Mouse (Mus musculus): ENCODE measurements at regions not wholly inside any gene's neighbourhood (a gene's known extent, or its start where the extent isn't known, plus 50 kb on each side); places are given as distances from the start of the nearest gene placed in this dataset.

DNA sequence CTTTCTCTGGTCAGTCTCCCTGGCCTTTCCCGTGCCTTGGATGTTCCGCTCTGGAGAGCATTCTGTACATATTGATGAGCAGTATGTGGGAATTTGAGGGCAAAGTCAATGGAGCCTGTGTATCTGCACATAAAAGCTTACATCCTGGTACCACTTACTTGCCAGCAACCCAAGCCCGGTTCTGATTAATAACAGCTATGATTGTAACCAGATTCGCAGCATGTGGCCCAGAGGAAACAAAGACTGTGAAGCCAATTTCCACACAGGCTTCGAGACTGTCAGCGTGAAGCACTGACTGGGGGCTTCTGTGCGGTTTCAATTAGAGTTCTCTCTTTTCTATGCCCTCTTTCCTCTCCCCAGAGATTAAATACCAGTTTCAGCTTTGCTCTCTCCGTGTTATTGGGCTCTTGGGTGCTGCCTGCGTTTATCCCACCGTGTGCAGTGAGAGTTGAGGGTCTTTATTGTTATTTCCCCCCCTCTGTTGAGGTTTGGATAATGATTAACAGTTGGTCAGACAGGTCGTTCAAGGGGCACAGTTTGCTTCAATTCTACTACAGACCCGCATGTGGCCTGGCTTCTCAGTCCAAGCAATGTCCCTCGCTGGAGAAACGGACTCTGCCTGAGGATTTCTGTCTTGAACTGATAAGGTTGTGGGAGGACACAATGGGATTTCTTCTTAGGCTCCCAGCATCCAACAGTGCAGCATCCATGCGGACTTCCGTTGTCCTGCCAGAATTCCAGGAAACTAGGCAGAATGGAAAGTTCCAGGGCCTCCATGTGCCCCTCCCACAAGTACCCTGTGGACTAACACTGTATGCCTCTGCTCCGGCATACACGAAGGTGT, 229.6 kb downstream of the Hace1 start:
- Histone ChIP-seq H3K9me3 (ENCODE audit: control insufficient read depth, low read length) (no peaks in the 10 kb centered on the region), H3K27me3 (ENCODE audit: control insufficient read depth, insufficient read depth, low read length) (no peaks in the 10 kb centered on the region), H3K4me1 (replicated peaks; ENCODE audit: control insufficient read depth in 2 of 2, insufficient read depth in 2 of 2, low read length in 1 of 2) (peaks cover 0 to 8% of the 10 kb centered on the region in 2 experiments; a peak in 2 of 4 replicates), H3K4me2 (ENCODE audit: low read depth) (no peak overlapping the region), H3K36me3 (replicated peaks; ENCODE audit: control insufficient read depth, insufficient read depth, low read depth) (no peaks in the 10 kb centered on the region), H3K4me3 (ENCODE audit: insufficient read depth in 1 of 2, low read depth in 2 of 2, low read length in 2 of 2) (no peak overlapping the region), H3K27ac (no peak overlapping the region), H3K9ac (replicated peaks) (no peak overlapping the region)
- DNase-seq (ENCODE audit: low read depth in 3 of 3, low spot score in 3 of 3) (no peak), ATAC-seq (ENCODE audit: insufficient read depth) (no peak)
- WGBS (ENCODE audit: insufficient replicate concordance) = 48% methylated on average over 18 of the region's 18 CpGs
- TF ChIP-seq CTCF (IDR thresholded peaks at IDR 0.05; ENCODE audit: low read depth) (no peak), EP300 (IDR thresholded peaks at IDR 0.05; ENCODE audit: low read depth) (no peak)

DNA sequence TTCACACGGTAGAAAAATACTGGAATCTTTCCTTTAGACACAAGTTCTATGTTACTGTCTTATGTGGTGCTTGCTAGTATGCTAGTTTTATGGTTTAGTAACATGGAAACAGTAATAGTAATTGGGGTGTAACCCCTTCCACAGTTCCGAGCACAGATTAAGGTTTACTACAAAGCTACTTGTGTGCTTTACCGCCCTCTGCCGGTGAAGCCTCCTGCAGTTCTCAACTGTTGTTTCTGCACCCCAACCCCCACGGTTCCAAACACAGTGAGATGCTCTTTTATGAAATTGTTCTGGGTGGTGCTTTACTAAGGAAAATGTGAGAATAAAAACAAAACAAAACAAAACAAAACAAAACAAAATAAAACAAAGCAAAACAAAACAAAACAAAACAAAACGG, 234.3 kb downstream of the Hace1 start:
- ATAC-seq (ENCODE audit: insufficient read depth) (no peak), DNase-seq (ENCODE audit: low read depth in 3 of 3, low spot score in 3 of 3) (peak in 2 of 3 experiments; percentile 4 to 13)
- H3K27me3 ChIP-seq (ENCODE audit: control insufficient read depth, insufficient read depth, low read length) = no peaks in the 10 kb centered on the region
- no peaks in the 10 kb centered on the region for H3K36me3 ChIP-seq (replicated peaks; ENCODE audit: control insufficient read depth, insufficient read depth, low read depth)
- H3K27ac ChIP-seq = no peak overlapping the region
- 37% methylated on average over 6 of the region's 6 CpGs for WGBS (ENCODE audit: insufficient replicate concordance)
- H3K9me3 ChIP-seq (ENCODE audit: control insufficient read depth, low read length) = no peaks in the 10 kb centered on the region
- H3K9ac ChIP-seq (replicated peaks) = no peak overlapping the region
- H3K4me1 ChIP-seq (replicated peaks; ENCODE audit: control insufficient read depth in 2 of 2, insufficient read depth in 2 of 2, low read length in 1 of 2) = peaks cover 0 to 8% of the 10 kb centered on the region in 2 experiments; a peak in 2 of 4 replicates
- no peak overlapping the region for H3K4me2 ChIP-seq (ENCODE audit: low read depth)
- no peak overlapping the region for H3K4me3 ChIP-seq (ENCODE audit: insufficient read depth in 1 of 2, low read depth in 2 of 2, low read length in 2 of 2)
- TF ChIP-seq EP300 (IDR thresholded peaks at IDR 0.05; ENCODE audit: low read depth) (no peak), CTCF (IDR thresholded peaks at IDR 0.05; ENCODE audit: low read depth) (peak; percentile 61)

DNA sequence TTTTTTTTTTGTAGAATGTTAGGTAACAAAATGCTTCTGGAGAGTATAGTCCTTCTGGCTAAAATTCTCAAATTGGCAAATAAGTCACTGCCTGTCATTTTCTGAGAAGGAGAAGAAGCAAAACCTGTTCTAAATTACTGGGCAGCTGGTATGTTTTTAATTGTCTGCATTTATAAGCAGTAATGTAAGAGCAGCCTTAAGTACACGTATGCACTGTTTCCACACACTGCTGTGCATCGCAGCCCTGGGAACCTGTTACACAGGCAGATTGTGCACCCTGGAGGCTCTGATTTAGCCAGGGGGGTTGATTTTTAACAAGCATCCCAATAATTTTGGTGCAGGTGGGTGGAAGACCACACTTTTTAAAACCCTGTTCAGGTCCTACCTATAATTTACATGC, 236.2 kb downstream of the Hace1 start:
- Histone ChIP-seq H3K9me3 (ENCODE audit: control insufficient read depth, low read length) (no peaks in the 10 kb centered on the region), H3K36me3 (replicated peaks; ENCODE audit: control insufficient read depth, insufficient read depth, low read depth) (no peaks in the 10 kb centered on the region), H3K9ac (replicated peaks) (no peak overlapping the region), H3K4me1 (replicated peaks; ENCODE audit: control insufficient read depth in 2 of 2, insufficient read depth in 2 of 2, low read length in 1 of 2) (no peaks in the 10 kb centered on the region), H3K4me2 (ENCODE audit: low read depth) (no peak overlapping the region), H3K4me3 (ENCODE audit: insufficient read depth in 1 of 2, low read depth in 2 of 2, low read length in 2 of 2) (no peak overlapping the region), H3K27me3 (ENCODE audit: control insufficient read depth, insufficient read depth, low read length) (no peaks in the 10 kb centered on the region), H3K27ac (no peak overlapping the region)
- WGBS (ENCODE audit: insufficient replicate concordance) = 74% methylated on average over 2 of the region's 2 CpGs
- TF ChIP-seq EP300 (IDR thresholded peaks at IDR 0.05; ENCODE audit: low read depth) (no peak), CTCF (IDR thresholded peaks at IDR 0.05; ENCODE audit: low read depth) (no peak)
- ATAC-seq (ENCODE audit: insufficient read depth) (no peak), DNase-seq (ENCODE audit: low read depth in 3 of 3, low spot score in 3 of 3) (no peak)

DNA sequence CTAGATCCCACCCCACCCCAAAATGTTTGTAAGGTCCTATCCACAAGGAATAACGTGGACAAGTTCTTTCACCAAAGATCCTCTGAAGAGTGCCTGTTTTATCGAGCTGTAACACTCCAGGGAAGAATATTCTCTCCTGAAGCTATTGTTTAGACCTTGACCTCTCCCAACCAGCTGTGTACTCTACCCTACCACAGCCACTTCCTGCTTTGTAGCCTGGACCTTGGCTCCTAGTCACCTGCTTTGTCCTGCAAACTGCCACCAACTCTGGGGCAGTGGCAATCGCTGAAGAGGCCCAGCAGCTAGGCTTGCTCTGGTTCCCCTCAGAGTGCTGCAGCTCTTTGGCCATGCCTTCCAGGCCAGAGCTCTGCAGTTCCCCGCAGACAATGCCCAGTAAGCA, 239.1 kb downstream of the Hace1 start:
- H3K27me3 ChIP-seq (ENCODE audit: control insufficient read depth, insufficient read depth, low read length) = no peaks in the 10 kb centered on the region
- no peak overlapping the region for H3K27ac ChIP-seq
- no peak overlapping the region for H3K4me2 ChIP-seq (ENCODE audit: low read depth)
- no peaks in the 10 kb centered on the region for H3K9me3 ChIP-seq (ENCODE audit: control insufficient read depth, low read length)
- 43% methylated on average over 4 of the region's 4 CpGs for WGBS (ENCODE audit: insufficient replicate concordance)
- H3K9ac ChIP-seq (replicated peaks) = no peak overlapping the region
- H3K36me3 ChIP-seq (replicated peaks; ENCODE audit: control insufficient read depth, insufficient read depth, low read depth) = no peaks in the 10 kb centered on the region
- ATAC-seq (ENCODE audit: insufficient read depth) = no peak
- no peak overlapping the region for H3K4me3 ChIP-seq (ENCODE audit: insufficient read depth in 1 of 2, low read depth in 2 of 2, low read length in 2 of 2)
- DNase-seq (ENCODE audit: low read depth in 3 of 3, low spot score in 3 of 3) = no peak
- H3K4me1 ChIP-seq (replicated peaks; ENCODE audit: control insufficient read depth in 2 of 2, insufficient read depth in 2 of 2, low read length in 1 of 2) = peaks cover 0 to 4% of the 10 kb centered on the region in 2 experiments; a peak in 1 of 4 replicates
- TF ChIP-seq EP300 (IDR thresholded peaks at IDR 0.05; ENCODE audit: low read depth) = no peak
- TF ChIP-seq CTCF (IDR thresholded peaks at IDR 0.05; ENCODE audit: low read depth) = no peak

DNA sequence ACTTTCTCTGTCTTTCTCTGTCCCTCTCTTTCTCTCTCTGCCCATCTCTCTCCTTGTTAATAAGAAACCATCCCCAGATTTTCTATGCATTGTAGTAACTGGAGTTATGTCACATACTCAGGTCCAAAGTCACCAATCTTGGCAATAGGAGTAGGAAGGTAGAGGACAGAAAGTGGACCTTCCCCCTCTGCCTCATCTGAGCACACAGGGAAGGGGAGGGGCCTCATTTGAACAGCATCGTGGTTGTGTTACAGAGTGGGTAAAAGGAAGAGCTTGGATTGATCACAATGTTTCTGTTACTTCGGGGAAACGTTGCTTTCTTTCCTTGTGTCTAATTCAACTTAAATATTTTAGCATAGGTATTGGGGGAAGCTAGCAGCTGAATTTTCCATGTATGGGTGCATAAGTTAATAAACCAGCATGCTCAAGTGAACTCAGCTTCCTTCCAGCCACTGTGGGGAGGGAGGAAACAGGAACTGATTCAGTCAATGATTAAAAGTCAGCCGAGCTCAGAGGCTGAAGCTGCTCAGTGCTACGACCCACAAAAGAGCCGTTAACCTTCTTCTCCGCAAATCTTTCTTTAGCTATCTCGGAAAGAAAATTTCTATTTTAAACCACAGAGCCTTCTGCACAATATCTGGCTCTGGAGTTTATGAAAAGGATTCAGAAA, 243.5 kb downstream of the Hace1 start:
- no peaks in the 10 kb centered on the region for H3K9me3 ChIP-seq (ENCODE audit: control insufficient read depth, low read length)
- 6% methylated on average over 8 of the region's 8 CpGs for WGBS (ENCODE audit: insufficient replicate concordance)
- peaks cover 0 to 4% of the 10 kb centered on the region in 2 experiments; a peak in 1 of 4 replicates for H3K4me1 ChIP-seq (replicated peaks; ENCODE audit: control insufficient read depth in 2 of 2, insufficient read depth in 2 of 2, low read length in 1 of 2)
- DNase-seq (ENCODE audit: low read depth in 3 of 3, low spot score in 3 of 3) (no peak), ATAC-seq (ENCODE audit: insufficient read depth) (no peak)
- no peak overlapping the region for H3K9ac ChIP-seq (replicated peaks)
- no peaks in the 10 kb centered on the region for H3K27me3 ChIP-seq (ENCODE audit: control insufficient read depth, insufficient read depth, low read length)
- no peak overlapping the region for H3K4me3 ChIP-seq (ENCODE audit: insufficient read depth in 1 of 2, low read depth in 2 of 2, low read length in 2 of 2)
- H3K36me3 ChIP-seq (replicated peaks; ENCODE audit: control insufficient read depth, insufficient read depth, low read depth) = no peaks in the 10 kb centered on the region
- no peak overlapping the region for H3K27ac ChIP-seq
- no peak for TF ChIP-seq EP300 (IDR thresholded peaks at IDR 0.05; ENCODE audit: low read depth)
- TF ChIP-seq CTCF (IDR thresholded peaks at IDR 0.05; ENCODE audit: low read depth) = no peak
- no peak overlapping the region for H3K4me2 ChIP-seq (ENCODE audit: low read depth)
